Mouse (Mus musculus) brain, embryonic 14.5 days (tissue): ENCODE measurements around the gene Kcnj16.

Source experiments
- CTCF ChIP-seq: fragments of 200-500 bp; IDR thresholded peaks from 2 replicates; pipeline ENCODE4 v1.5.1; 2012; ENCODE audit warnings: inconsistent platforms, mild to moderate bottlenecking, moderate library complexity, borderline replicate concordance; ENCODE audit not compliant: insufficient read depth, insufficient read length; ENCODE audit errors: extremely low read depth
- POLR2A ChIP-seq: fragments of 200-500 bp; IDR thresholded peaks from 2 replicates; pipeline ENCODE4 v1.6.1; 2012; ENCODE audit warnings: mild to moderate bottlenecking, inconsistent platforms, borderline replicate concordance; ENCODE audit not compliant: poor library complexity, insufficient read depth, insufficient read length, severe bottlenecking; ENCODE audit errors: extremely low read depth

DNA sequence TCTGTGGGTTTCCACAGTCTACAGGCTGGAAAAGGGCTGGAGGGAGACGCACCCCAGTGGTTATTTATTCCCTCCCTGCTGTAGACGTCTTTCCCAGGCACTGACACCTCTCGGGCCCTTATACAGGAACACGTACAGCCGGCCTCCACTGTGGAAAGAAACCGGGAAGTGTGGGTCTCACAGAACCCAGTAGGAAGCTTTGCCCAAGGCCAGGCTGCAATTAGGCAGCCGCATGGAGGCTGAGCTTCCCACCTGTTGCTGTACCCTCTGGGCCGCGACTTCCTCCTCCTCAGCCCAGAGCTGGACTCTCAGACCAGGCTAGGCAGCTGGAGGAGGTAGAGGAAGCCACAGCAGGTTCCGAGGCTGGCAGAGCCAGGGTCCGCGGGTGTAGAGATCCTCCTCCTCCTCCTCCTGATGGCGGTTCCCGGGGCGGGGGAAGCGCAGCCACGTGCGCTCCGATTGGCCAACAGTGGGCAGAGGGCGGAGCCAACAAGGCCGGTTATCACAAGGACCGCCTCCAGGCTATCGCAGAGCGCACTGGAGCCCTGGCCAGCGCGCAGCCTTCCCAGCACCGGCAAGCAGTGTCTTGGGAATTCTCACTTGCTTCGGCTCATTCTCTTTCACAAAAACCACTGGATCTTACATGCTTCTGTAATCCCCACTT is 97.9 kb downstream of the Kcnj16 start, which contains the start of gene Kcnj2:
- TF ChIP-seq POLR2A (peak; percentile 54; the same call in 1 of the 2 replicates), CTCF (no peak)
